Mouse (Mus musculus): ENCODE data around the gene Inpp5a. TPM values are rescaled to one million over a fixed set of nuclear protein-coding genes. Genes with fewer than 3 reads are reported as not detected.

Inpp5a gene
- polyA plus RNA-seq, 1 experiment from 2014 or later = 28.1 TPM

DNA sequence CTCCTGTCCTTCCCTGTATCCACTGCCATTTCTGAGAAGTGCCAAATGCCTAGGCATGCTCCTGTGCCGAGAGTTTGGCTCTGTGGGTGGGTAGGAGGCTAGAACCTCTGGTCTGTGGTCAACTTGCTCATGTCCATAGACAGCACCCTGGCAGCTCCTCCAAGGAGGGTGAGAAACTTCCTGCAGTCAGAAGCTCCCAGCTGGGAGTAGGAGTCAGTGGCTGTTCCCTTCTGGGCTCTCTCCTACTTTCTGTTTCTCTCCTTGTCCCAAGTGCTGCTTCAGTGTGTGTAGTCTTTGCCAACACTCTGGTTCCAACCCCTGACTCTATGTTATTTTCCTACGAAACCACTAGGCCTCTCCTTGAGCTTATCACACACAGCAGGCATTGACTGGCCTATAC is 17.7 kb downstream of the Inpp5a start:
- ATAC-seq (ENCODE audit: low FRiP score) = no peak
- Histone ChIP-seq H3K9me3 (ENCODE audit: control insufficient read depth, low read length) (no peaks in the 10 kb centered on the region), H3K27ac (no peak overlapping the region), H3K4me1 (replicated peaks; ENCODE audit: control insufficient read depth, insufficient read depth, low read length) (no peaks in the 10 kb centered on the region), H3K27me3 (ENCODE audit: control insufficient read depth, insufficient read depth, low read length) (no peaks in the 10 kb centered on the region), H3K4me2 (replicated peaks) (no peak overlapping the region), H3K36me3 (replicated peaks; ENCODE audit: control insufficient read depth, insufficient read depth) (no peaks in the 10 kb centered on the region), H3K9ac (no peak overlapping the region), H3K4me3 (replicated peaks; ENCODE audit: low read length) (no peak overlapping the region)
- WGBS = 96% methylated on average over 2 of the region's 2 CpGs
- DNase-seq (ENCODE audit: low spot score) = no peak

DNA sequence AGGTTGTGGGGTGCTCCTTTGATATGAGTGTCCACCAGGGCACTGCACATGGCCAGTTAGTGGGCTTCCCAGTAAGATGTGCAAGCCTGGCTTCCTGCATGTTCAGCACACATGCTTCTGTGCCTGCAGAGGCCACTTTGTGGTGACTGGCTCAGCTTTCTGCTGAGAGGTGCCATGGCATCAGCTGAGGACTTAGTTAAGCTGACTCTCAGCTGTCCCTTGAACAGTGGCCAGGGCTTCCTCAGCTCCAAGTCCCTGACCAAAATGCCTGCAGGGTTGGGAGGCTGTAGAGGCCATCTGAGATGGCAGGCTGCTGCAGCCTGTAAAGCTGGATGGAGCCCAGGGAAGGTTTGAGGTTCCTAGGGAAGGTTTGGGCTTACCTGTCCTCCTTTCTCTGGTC is 19.1 kb downstream of the Inpp5a start:
- Histone ChIP-seq H3K4me3 (replicated peaks; ENCODE audit: low read length) (no peak overlapping the region), H3K4me2 (replicated peaks) (no peak overlapping the region), H3K27me3 (ENCODE audit: control insufficient read depth, insufficient read depth, low read length) (no peaks in the 10 kb centered on the region), H3K27ac (no peak overlapping the region), H3K36me3 (replicated peaks; ENCODE audit: control insufficient read depth, insufficient read depth) (no peaks in the 10 kb centered on the region), H3K9ac (no peak overlapping the region), H3K9me3 (ENCODE audit: control insufficient read depth, low read length) (no peaks in the 10 kb centered on the region), H3K4me1 (replicated peaks; ENCODE audit: control insufficient read depth, insufficient read depth, low read length) (no peaks in the 10 kb centered on the region; the same call in 1 of the 2 replicates)
- ATAC-seq (ENCODE audit: low FRiP score) (no peak), DNase-seq (ENCODE audit: low spot score) (no peak)

DNA sequence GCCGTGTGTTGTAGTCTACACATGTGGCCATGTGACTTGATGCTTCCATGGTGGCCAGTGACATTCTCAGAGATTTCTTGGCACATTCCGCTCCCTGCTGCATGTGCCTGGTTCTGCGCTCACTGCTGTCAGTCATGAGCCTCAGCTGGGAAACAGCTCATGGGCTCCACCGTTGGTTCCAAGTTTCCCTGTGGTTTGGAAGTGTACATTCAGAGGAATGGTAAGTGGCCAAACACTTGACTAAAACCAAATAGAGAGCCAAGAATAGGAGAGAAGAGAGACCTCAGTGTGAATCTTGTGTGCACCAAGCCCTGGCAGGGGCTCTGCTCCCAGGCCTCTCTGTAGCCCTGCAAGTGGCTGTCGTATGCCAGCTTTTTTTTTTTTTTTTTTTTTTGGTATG is 21.0 kb downstream of the Inpp5a start:
- H3K9ac ChIP-seq = no peak overlapping the region
- no peaks in the 10 kb centered on the region for H3K36me3 ChIP-seq (replicated peaks; ENCODE audit: control insufficient read depth, insufficient read depth)
- no peaks in the 10 kb centered on the region; the same call in 1 of the 2 replicates for H3K4me1 ChIP-seq (replicated peaks; ENCODE audit: control insufficient read depth, insufficient read depth, low read length)
- no peaks in the 10 kb centered on the region for H3K27me3 ChIP-seq (ENCODE audit: control insufficient read depth, insufficient read depth, low read length)
- DNase-seq (ENCODE audit: low spot score) (no peak), ATAC-seq (ENCODE audit: low FRiP score) (no peak)
- H3K9me3 ChIP-seq (ENCODE audit: control insufficient read depth, low read length) = no peaks in the 10 kb centered on the region
- H3K4me3 ChIP-seq (replicated peaks; ENCODE audit: low read length) = no peak overlapping the region
- no peak overlapping the region for H3K4me2 ChIP-seq (replicated peaks)
- 81% methylated on average over 5 of the region's 5 CpGs for WGBS
- no peak overlapping the region for H3K27ac ChIP-seq

DNA sequence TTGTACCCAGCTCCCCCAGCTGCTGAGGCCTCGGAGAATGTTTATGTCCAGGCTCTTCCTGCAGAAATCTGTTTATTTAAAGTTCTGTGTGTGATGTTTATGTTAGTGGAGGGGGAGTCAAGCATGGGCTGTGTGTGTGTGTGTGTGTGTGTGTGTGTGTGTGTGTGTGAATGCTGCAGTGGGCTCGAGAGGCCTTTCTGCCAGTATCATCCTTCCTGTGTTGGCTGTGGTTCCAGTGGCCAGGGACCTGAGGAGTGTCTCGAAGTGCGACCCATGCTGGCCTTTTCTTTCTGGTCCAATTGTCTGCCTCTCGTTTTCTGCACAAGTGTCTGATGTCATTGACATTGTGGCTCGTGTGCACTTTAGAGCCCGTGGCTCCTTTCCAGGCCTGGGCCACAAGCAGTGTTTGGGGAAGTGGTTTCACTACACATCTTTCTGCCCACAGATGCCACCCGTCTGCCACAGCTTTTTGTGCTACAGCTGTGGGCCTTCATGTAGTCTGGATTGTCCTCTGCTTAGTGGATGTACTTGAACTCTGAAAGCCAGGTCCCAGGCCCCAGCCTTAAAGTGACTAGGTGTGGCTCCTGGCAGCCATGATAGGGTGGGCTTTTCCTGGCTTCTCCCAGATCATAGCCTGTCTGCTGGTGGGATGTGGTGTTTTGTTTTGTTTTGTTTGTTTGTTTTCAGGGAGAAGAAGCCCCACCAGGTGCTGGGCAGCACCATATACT is 23.5 kb downstream of the Inpp5a start:
- no peak for ATAC-seq (ENCODE audit: low FRiP score)

DNA sequence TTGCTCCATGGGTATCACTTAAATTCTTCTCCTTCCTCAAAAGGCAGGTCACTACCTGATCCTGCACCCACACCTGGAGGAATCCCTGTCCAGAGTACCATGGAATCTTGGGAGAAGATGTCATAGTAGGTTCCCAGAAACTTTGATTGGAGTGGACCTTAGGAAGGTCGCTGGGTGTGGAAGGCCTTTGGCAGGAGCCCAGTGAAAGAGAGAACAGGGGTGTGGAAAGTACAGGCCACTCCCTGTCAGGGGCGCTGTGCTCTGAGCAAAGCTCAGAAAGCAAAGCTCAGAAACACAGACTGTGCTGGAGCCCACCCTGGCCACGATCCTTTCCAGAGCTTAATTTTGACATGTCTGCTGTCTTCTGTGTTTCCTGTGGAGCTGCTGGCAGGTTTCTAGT is 24.5 kb downstream of the Inpp5a start:
- H3K27ac ChIP-seq = no peak overlapping the region
- H3K4me3 ChIP-seq (replicated peaks; ENCODE audit: low read length) = no peak overlapping the region
- DNase-seq (ENCODE audit: low spot score) = no peak
- H3K36me3 ChIP-seq (replicated peaks; ENCODE audit: control insufficient read depth, insufficient read depth) = no peaks in the 10 kb centered on the region
- ATAC-seq (ENCODE audit: low FRiP score) = no peak
- 83% methylated on average over 3 of the region's 3 CpGs for WGBS
- H3K4me2 ChIP-seq (replicated peaks) = no peak overlapping the region
- H3K27me3 ChIP-seq (ENCODE audit: control insufficient read depth, insufficient read depth, low read length) = no peaks in the 10 kb centered on the region
- H3K4me1 ChIP-seq (replicated peaks; ENCODE audit: control insufficient read depth, insufficient read depth, low read length) = no peaks in the 10 kb centered on the region; the same call in 1 of the 2 replicates
- H3K9ac ChIP-seq = no peak overlapping the region
- no peaks in the 10 kb centered on the region for H3K9me3 ChIP-seq (ENCODE audit: control insufficient read depth, low read length)

More for the DNA sequence above, 23.5 kb downstream of the Inpp5a start:
- DNase-seq (ENCODE audit: low spot score) = no peak
- H3K27ac ChIP-seq = no peak overlapping the region
- H3K4me2 ChIP-seq (replicated peaks) = no peak overlapping the region
- H3K9me3 ChIP-seq (ENCODE audit: control insufficient read depth, low read length) = no peaks in the 10 kb centered on the region
- no peaks in the 10 kb centered on the region; the same call in 1 of the 2 replicates for H3K4me1 ChIP-seq (replicated peaks; ENCODE audit: control insufficient read depth, insufficient read depth, low read length)
- no peak overlapping the region for H3K4me3 ChIP-seq (replicated peaks; ENCODE audit: low read length)
- 55% methylated on average over 8 of the region's 8 CpGs for WGBS
- H3K36me3 ChIP-seq (replicated peaks; ENCODE audit: control insufficient read depth, insufficient read depth) = no peaks in the 10 kb centered on the region
- no peak overlapping the region for H3K9ac ChIP-seq
- H3K27me3 ChIP-seq (ENCODE audit: control insufficient read depth, insufficient read depth, low read length) = no peaks in the 10 kb centered on the region

DNA sequence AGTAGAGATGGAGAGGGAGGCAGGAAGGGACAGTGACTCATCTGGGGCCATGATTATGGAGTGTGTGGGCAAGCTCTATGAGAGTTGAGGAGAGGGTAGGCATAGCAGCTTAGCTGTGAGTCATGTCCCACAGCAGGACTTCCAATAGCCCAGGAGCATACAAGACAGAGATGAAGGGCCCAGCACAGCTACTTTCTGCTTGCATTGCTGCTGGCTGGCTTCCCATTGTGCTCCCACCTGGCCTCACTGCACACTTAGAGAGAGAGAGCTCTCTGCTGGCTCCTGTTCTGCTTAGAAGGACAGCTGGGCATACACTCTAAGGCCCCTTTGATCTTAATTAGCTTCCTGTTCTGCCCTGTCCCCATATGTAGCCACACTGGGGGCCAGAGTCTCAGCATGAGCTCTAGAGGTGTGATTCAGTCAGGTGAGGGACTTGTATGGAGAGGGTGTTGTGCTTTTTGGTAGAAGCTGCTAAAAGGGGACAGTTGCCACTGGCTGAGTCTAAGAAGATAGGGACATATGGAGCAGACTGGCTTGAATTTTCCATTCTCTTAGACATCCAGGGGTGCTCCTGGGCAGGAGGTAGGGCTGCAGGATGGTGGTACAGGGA is 26.8 kb downstream of the Inpp5a start:
- Histone ChIP-seq H3K4me3 (replicated peaks; ENCODE audit: low read length) (no peak overlapping the region), H3K36me3 (replicated peaks; ENCODE audit: control insufficient read depth, insufficient read depth) (no peaks in the 10 kb centered on the region), H3K27me3 (ENCODE audit: control insufficient read depth, insufficient read depth, low read length) (no peaks in the 10 kb centered on the region), H3K9ac (no peak overlapping the region), H3K27ac (no peak overlapping the region), H3K4me1 (replicated peaks; ENCODE audit: control insufficient read depth, insufficient read depth, low read length) (no peaks in the 10 kb centered on the region; the same call in 1 of the 2 replicates), H3K4me2 (replicated peaks) (no peak overlapping the region), H3K9me3 (ENCODE audit: control insufficient read depth, low read length) (no peaks in the 10 kb centered on the region)
- DNase-seq (ENCODE audit: low spot score) = no peak
- ATAC-seq (ENCODE audit: low FRiP score) = no peak

DNA sequence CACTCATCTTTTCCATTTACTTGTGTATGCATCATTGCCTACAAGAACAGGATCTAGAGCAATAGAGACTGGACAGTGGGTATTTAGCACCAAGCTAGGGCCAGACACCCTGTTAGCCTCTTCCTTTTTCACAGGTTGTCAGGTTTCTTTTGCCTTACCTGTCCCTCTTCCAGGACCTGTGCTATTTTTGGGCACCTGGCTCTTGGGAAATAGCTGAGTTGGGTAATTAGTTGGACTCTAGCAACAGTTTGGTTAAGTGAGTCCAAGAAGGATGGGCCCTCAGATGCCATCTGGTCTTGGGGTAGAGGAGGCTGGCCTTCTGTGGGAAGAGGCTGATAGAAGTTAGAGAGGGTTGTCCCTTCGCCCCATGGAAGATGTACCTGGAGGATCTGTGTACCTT is 29.5 kb downstream of the Inpp5a start:
- Histone ChIP-seq H3K4me2 (replicated peaks) (no peak overlapping the region), H3K9ac (no peak overlapping the region), H3K36me3 (replicated peaks; ENCODE audit: control insufficient read depth, insufficient read depth) (no peaks in the 10 kb centered on the region), H3K4me3 (replicated peaks; ENCODE audit: low read length) (no peak overlapping the region), H3K4me1 (replicated peaks; ENCODE audit: control insufficient read depth, insufficient read depth, low read length) (no peaks in the 10 kb centered on the region), H3K9me3 (ENCODE audit: control insufficient read depth, low read length) (no peaks in the 10 kb centered on the region), H3K27me3 (ENCODE audit: control insufficient read depth, insufficient read depth, low read length) (no peaks in the 10 kb centered on the region), H3K27ac (no peak overlapping the region)
- ATAC-seq (ENCODE audit: low FRiP score) (no peak), DNase-seq (ENCODE audit: low spot score) (no peak)
- WGBS = 100% methylated on average over 1 of the region's 1 CpGs

DNA sequence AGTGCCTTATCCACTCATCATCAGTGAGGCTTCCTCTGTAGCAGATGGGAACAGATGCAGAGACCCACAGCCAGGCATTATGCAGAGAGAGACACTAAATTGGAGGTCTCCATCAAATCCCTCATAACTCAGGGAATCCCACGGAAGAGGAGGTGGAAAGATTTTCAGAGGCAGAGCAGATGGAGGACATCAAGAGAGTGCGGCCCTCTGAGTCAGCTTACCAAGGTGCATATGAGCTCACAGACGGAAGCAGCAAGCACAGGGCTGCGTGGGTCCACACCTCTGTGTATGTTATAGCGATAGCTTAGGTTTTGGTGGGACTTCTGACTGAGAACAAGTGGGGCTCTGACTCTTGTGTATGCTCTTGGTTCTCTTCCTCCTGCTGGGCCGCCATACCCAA is 33.9 kb downstream of the Inpp5a start:
- no peaks in the 10 kb centered on the region for H3K27me3 ChIP-seq (ENCODE audit: control insufficient read depth, insufficient read depth, low read length)
- H3K4me1 ChIP-seq (replicated peaks; ENCODE audit: control insufficient read depth, insufficient read depth, low read length) = no peaks in the 10 kb centered on the region
- DNase-seq (ENCODE audit: low spot score) (no peak), ATAC-seq (ENCODE audit: low FRiP score) (no peak)
- 97% methylated on average over 6 of the region's 6 CpGs for WGBS
- H3K9ac ChIP-seq = no peak overlapping the region
- no peak overlapping the region for H3K27ac ChIP-seq
- no peaks in the 10 kb centered on the region for H3K36me3 ChIP-seq (replicated peaks; ENCODE audit: control insufficient read depth, insufficient read depth)
- no peak overlapping the region for H3K4me2 ChIP-seq (replicated peaks)
- no peak overlapping the region for H3K4me3 ChIP-seq (replicated peaks; ENCODE audit: low read length)
- no peaks in the 10 kb centered on the region for H3K9me3 ChIP-seq (ENCODE audit: control insufficient read depth, low read length)

DNA sequence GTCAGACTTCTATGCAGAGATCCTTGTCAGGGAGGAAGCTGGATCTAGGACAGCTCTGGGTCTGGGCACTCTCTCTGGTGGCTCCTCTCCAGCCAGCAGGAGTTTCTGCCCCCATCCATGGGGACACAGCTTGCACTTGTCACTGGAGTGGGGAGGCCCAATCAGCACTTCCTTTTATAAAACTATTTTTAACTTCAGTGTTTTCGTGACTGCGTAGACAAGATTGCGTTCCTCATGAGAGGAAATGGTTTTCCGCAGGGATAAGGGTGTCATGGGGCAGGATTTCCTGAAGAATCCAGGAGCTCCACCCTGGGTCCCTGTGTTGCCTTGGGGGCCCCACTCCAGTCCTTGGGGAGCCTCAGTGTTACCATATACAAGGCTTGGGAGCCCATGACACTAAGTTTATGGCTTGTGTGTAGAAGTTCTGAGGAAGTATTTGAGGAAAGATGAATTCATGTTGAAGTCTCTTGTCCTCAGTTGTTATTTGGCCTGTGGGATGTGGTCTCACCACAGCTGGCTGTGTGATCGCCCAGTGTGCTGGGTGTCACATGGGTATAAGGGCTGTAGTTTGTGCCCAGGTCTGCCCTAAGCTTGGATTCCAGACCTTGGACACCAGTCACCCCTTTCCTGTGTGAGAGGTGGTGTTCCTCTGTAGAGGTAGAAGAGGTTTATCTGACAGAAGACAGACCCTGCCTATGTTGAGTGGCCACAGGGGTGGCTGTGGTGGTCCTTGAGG is 45.4 kb downstream of the Inpp5a start:
- Histone ChIP-seq H3K36me3 (replicated peaks; ENCODE audit: control insufficient read depth, insufficient read depth) (no peaks in the 10 kb centered on the region), H3K4me2 (replicated peaks) (no peak overlapping the region), H3K27ac (no peak overlapping the region), H3K9me3 (ENCODE audit: control insufficient read depth, low read length) (peaks cover 10% of the 10 kb centered on the region; the same call in 1 of the 2 replicates), H3K4me3 (replicated peaks; ENCODE audit: low read length) (no peak overlapping the region), H3K27me3 (ENCODE audit: control insufficient read depth, insufficient read depth, low read length) (no peaks in the 10 kb centered on the region), H3K9ac (no peak overlapping the region), H3K4me1 (replicated peaks; ENCODE audit: control insufficient read depth, insufficient read depth, low read length) (0 out of 2 replicates have a peak, but pooled peaks cover 12% of the 10 kb centered on the region)
- 93% methylated on average over 5 of the region's 5 CpGs for WGBS
- no peak for ATAC-seq (ENCODE audit: low FRiP score)
- no peak for DNase-seq (ENCODE audit: low spot score)

Data from hindbrain, embryonic 14.5 days (tissue).